10 mouse cellular contexts compared by ENCODE assay signal in the genomic region with DNA sequence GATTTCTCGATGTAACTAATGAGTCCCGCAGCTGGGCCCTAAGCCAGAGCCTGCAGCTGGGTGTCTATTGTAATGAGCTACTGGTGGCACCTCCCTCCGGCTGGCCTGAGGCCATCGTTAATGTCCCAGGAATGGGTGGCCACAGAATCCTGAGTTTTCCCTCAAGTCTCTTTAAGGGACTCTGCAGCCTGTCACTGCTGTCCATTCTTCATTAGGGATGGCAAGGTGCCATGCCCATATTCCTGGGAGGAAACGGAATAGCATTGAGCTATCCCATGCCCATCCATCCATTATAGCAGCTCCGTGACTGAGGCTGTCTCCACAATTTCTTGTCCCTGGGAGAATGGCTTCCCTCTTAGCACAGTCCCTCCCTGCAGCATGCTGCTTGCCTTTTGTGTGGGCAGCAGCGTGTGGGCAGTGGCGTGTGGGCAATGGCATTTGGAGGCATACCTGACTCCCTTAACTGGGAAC.
DNase-seq lines count a peak whose midpoint lies in the region; ATAC-seq and TF ChIP-seq lines count a peak whose summit lies in the region.
"Had no signal": no experiment of that assay in that cellular context is flagged by ENCODE, and none has a peak within 500 bp of the region (broad histone marks: within the 10 kb centered on the region; RNA-seq: fewer than 3 reads in every experiment).

No protein-coding gene starts in this region.

- peak overlapping the region; percentile 88 for H3K27ac ChIP-seq in hindbrain, embryonic 13.5 days
- H3K27ac ChIP-seq in neural tube, embryonic 13.5 days (replicated peaks): peak overlapping the region; percentile 91
- H3K27ac ChIP-seq in thymus, adult 2 months (ENCODE audit: control insufficient read depth, insufficient read depth, low read length): no peak overlapping the region
- H3K27ac ChIP-seq: liver, embryonic 13.5 days had no signal

- no peak for TF ChIP-seq POLR2A in thymus, adult 2 months (IDR thresholded peaks at IDR 0.05; ENCODE audit: control insufficient read depth, extremely low read depth, insufficient read depth, low read length, poor library complexity)

- no peak overlapping the region for H3K4me2 ChIP-seq in hindbrain, embryonic 13.5 days
- H3K4me2 ChIP-seq in neural tube, embryonic 13.5 days: no peak overlapping the region
- H3K4me2 ChIP-seq: liver, embryonic 13.5 days had no signal

- H3K9me3 ChIP-seq in hindbrain, embryonic 13.5 days: no peaks in the 10 kb centered on the region
- H3K9me3 ChIP-seq in neural tube, embryonic 13.5 days: no peaks in the 10 kb centered on the region
- H3K9me3 ChIP-seq: liver, embryonic 13.5 days had no signal

- no peak overlapping the region for H3K4me3 ChIP-seq in hindbrain, embryonic 13.5 days
- no peak overlapping the region for H3K4me3 ChIP-seq in neural tube, embryonic 13.5 days
- no peak overlapping the region for H3K4me3 ChIP-seq in thymus, adult 2 months (ENCODE audit: control insufficient read depth, insufficient read depth, low read length)
- H3K4me3 ChIP-seq: liver, embryonic 13.5 days had no signal

- peak; percentile 27 for ATAC-seq in hindbrain, embryonic 13.5 days (ENCODE audit: low FRiP score)
- peak; percentile 55 for ATAC-seq in neural tube, embryonic 13.5 days (ENCODE audit: low read depth)
- no peak for ATAC-seq in inflammation-experienced regulatory T-cells, adult 6 months

- TF ChIP-seq CTCF in thymus, adult 2 months (IDR thresholded peaks at IDR 0.05; ENCODE audit: borderline replicate concordance, control insufficient read depth, extremely low read depth, insufficient read depth, low read length, poor library complexity): no peak

- H3K4me1 ChIP-seq in hindbrain, embryonic 13.5 days (replicated peaks): peaks cover 50% of the 10 kb centered on the region
- peaks cover 60% of the 10 kb centered on the region for H3K4me1 ChIP-seq in neural tube, embryonic 13.5 days (replicated peaks)
- no peaks in the 10 kb centered on the region for H3K4me1 ChIP-seq in thymus, adult 2 months (replicated peaks; ENCODE audit: control insufficient read depth, insufficient read depth, low read length)
- H3K4me1 ChIP-seq: liver, embryonic 13.5 days had no signal

- 33% methylated on average over 8 of the region's 8 CpGs for WGBS in hindbrain, embryonic 13.5 days
- WGBS in neural tube, embryonic 13.5 days: 20% methylated on average over 8 of the region's 8 CpGs
- WGBS in thymus, adult 2 months: 86% methylated on average over 8 of the region's 8 CpGs

- no peak overlapping the region for H3K9ac ChIP-seq in hindbrain, embryonic 13.5 days
- no peak overlapping the region for H3K9ac ChIP-seq in neural tube, embryonic 13.5 days
- H3K9ac ChIP-seq: liver, embryonic 13.5 days had no signal

- peaks cover 19% of the 10 kb centered on the region for H3K36me3 ChIP-seq in hindbrain, embryonic 13.5 days
- peaks cover 8% of the 10 kb centered on the region for H3K36me3 ChIP-seq in neural tube, embryonic 13.5 days
- H3K36me3 ChIP-seq in thymus, adult 2 months (ENCODE audit: control insufficient read depth, insufficient read depth, low read length): no peaks in the 10 kb centered on the region
- H3K36me3 ChIP-seq: liver, embryonic 13.5 days had no signal

- peak; percentile 22 for DNase-seq in kidney, postnatal 10 days
- no peak for DNase-seq in kidney, adult 9 months
- DNase-seq in Muller cell, postnatal 12 days (ENCODE audit: inconsistent ontology term): peak; percentile 79
- no peak for DNase-seq in thymus, adult 2 months
- DNase-seq: cerebellum, postnatal 36 days; heart, adult 18-20 months; liver, embryonic 13.5 days had no signal

- no peaks in the 10 kb centered on the region for H3K27me3 ChIP-seq in hindbrain, embryonic 13.5 days
- H3K27me3 ChIP-seq in neural tube, embryonic 13.5 days: no peaks in the 10 kb centered on the region
- no peaks in the 10 kb centered on the region for H3K27me3 ChIP-seq in thymus, adult 2 months (ENCODE audit: control insufficient read depth, insufficient read depth, low read length)
- H3K27me3 ChIP-seq: liver, embryonic 13.5 days had no signal

Comparison
In these comparisons a context has a peak if more than half of its experiments do, and no peak if none do; other contexts are left out.
1. DNase-seq: peak in kidney, postnatal 10 days (single experiment) and Muller cell, postnatal 12 days (single experiment); none in kidney, adult 9 months (single experiment) and thymus, adult 2 months (single experiment).